Mouse (Mus musculus) C2C12 (cell line): Measurements from ENCODE around the gene Disp3. TPM values are rescaled to one million over a fixed set of nuclear protein-coding genes. Genes with fewer than 3 reads are reported as not detected.

ENCODE experiments used
- H3K27me3 ChIP-seq: one replicate; pipeline ENCODE4 v1.6.1; 2011; ENCODE audit not compliant: control insufficient read depth, insufficient read depth, insufficient read length
- H3K36me3 ChIP-seq: one replicate; pipeline ENCODE4 v1.6.1; 2011; ENCODE audit not compliant: control insufficient read depth, insufficient read depth
- H3K4me3 ChIP-seq: one replicate; pipeline ENCODE4 v1.5.1; 2011; ENCODE audit warnings: mild to moderate bottlenecking, control low read depth; ENCODE audit not compliant: poor library complexity, insufficient read depth, severe bottlenecking
- H3K79me2 ChIP-seq: one replicate; pipeline ENCODE4 v1.6.1; 2011; ENCODE audit not compliant: control insufficient read depth, insufficient read depth
- H3K79me3 ChIP-seq: one replicate; pipeline ENCODE4 v1.6.1; 2011; ENCODE audit warnings: low read depth, control low read depth
- H3ac ChIP-seq: one replicate; pipeline ENCODE3; 2011; ENCODE audit warnings: low read depth; ENCODE audit not compliant: control insufficient read depth, insufficient read length
- CEBPB ChIP-seq: IDR thresholded peaks from one replicate; pipeline ENCODE4 v1.6.1; 2011; ENCODE audit warnings: low read depth, mild to moderate bottlenecking, control low read depth, moderate library complexity
- CTCF ChIP-seq: IDR thresholded peaks from one replicate; pipeline ENCODE4 v1.5.1; 2011; ENCODE audit not compliant: control insufficient read depth, insufficient read depth, insufficient read length
- FOSL1 ChIP-seq: IDR thresholded peaks from one replicate; pipeline ENCODE4 v1.8.0; 2011; ENCODE audit warnings: mild to moderate bottlenecking, low read length; ENCODE audit not compliant: poor library complexity, insufficient read depth, severe bottlenecking
- MAX ChIP-seq: IDR thresholded peaks from one replicate; pipeline ENCODE4 v1.6.1; 2011; ENCODE audit warnings: mild to moderate bottlenecking, control low read depth
- MYOD1 ChIP-seq: IDR thresholded peaks from one replicate; pipeline ENCODE4 v1.6.1; 2011; ENCODE audit warnings: low read depth; ENCODE audit not compliant: control insufficient read depth, insufficient read length
- MYOG ChIP-seq: IDR thresholded peaks from one replicate; pipeline ENCODE4 v1.6.1; 2011; ENCODE audit not compliant: control insufficient read depth, insufficient read length; ENCODE audit errors: extremely low read depth
- USF1 ChIP-seq: IDR thresholded peaks from one replicate; pipeline ENCODE4 v1.6.1; 2011; ENCODE audit warnings: low read depth, mild to moderate bottlenecking, control low read depth, moderate library complexity
- polyA plus RNA-seq: library from polyadenylated mRNA; unstranded; fragments of >200 nt; fragmentation: generic; extraction: Trizol; gene quantifications from one replicate; pipeline ENCODE4 v1.2.1, GENCODE M21; 2012; ENCODE audit warnings: missing spikeins

Disp3 gene
- polyA plus RNA-seq, 1 experiment = 0.04 TPM

DNA sequence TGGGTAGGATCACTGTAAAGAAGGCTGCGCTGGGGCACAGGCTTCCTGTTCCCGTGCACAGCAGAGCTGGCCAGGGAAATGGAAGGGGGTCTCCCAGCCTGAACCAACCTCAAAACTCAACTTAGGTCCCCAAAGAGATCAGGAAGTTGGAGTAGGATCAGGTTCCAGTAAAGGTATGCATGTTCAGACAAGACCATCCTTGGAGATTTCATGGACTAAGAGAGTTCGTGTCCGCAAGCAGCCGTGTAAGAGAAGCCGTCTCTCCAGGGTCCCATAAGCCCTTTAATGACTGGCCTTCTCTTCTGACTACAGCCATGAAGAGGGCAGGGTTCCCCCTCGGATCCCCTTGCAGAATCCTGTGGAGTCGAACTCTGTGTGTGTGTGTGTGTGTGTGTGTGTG lies 39.0 kb upstream of the Disp3 start:
- no peaks in the 10 kb centered on the region for H3K79me3 ChIP-seq
- no peak overlapping the region for H3ac ChIP-seq
- no peaks in the 10 kb centered on the region for H3K79me2 ChIP-seq
- peaks cover 8% of the 10 kb centered on the region for H3K27me3 ChIP-seq
- no peak for TF ChIP-seq MYOD1
- TF ChIP-seq MYOG = no peak
- no peak for TF ChIP-seq CEBPB
- no peak for TF ChIP-seq USF1
- no peak for TF ChIP-seq FOSL1
- no peak for TF ChIP-seq MAX
- no peak for TF ChIP-seq CTCF
- H3K4me3 ChIP-seq = no peak overlapping the region
- H3K36me3 ChIP-seq = no peaks in the 10 kb centered on the region

DNA sequence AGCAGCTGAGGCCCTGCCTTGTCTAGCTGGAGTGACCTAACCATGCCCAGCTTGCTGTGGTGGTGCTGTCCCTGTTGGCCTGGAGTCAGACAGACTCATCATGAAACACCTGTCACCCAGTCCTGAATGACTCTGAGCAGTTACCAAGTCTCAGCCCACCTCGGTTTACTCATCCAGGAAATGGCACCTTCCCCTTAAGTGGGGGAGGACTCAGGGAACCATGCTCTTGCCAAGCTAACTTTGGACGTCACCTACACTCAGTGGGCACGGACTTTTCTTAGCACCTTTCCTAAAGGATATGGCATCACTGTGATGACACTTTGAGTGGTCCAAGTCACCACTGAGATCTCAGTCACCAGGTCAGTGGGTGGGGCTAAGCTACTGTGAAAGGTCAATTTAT lies 38.2 kb upstream of the Disp3 start:
- H3K4me3 ChIP-seq = no peak overlapping the region
- no peaks in the 10 kb centered on the region for H3K79me2 ChIP-seq
- peaks cover 16% of the 10 kb centered on the region for H3K27me3 ChIP-seq
- H3K36me3 ChIP-seq = no peaks in the 10 kb centered on the region
- no peak overlapping the region for H3ac ChIP-seq
- no peak for TF ChIP-seq MYOG
- no peak for TF ChIP-seq FOSL1
- no peak for TF ChIP-seq MYOD1
- no peak for TF ChIP-seq CEBPB
- no peak for TF ChIP-seq USF1
- TF ChIP-seq MAX = no peak
- TF ChIP-seq CTCF = no peak
- no peaks in the 10 kb centered on the region for H3K79me3 ChIP-seq

DNA sequence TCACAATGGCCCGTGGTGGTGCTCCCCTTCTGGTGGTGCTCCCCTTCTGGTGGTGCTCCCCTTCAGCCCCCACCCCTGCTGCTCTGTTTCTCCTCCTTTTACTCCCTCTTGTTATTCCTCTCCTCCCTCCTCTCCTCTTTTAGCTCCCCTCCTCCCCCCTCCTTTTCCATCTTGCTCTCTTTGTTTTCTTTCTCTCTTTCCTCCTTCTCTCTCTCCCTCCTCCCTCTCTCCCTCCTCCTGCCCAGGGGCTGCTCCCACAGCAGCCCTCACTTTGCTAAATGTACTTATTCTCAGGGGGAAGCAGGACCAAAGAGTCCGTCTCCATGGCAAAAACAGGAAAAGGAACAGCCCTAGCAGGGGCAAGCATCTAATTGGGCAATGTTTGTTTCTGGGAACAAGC lies 37.3 kb upstream of the Disp3 start:
- no peak overlapping the region for H3ac ChIP-seq
- no peaks in the 10 kb centered on the region for H3K36me3 ChIP-seq
- no peak overlapping the region for H3K4me3 ChIP-seq
- H3K79me3 ChIP-seq = no peaks in the 10 kb centered on the region
- no peak for TF ChIP-seq MYOG
- no peak for TF ChIP-seq CTCF
- no peak for TF ChIP-seq CEBPB
- no peak for TF ChIP-seq MYOD1
- no peak for TF ChIP-seq USF1
- no peak for TF ChIP-seq FOSL1
- no peak for TF ChIP-seq MAX
- no peaks in the 10 kb centered on the region for H3K79me2 ChIP-seq
- peaks cover 20% of the 10 kb centered on the region for H3K27me3 ChIP-seq

DNA sequence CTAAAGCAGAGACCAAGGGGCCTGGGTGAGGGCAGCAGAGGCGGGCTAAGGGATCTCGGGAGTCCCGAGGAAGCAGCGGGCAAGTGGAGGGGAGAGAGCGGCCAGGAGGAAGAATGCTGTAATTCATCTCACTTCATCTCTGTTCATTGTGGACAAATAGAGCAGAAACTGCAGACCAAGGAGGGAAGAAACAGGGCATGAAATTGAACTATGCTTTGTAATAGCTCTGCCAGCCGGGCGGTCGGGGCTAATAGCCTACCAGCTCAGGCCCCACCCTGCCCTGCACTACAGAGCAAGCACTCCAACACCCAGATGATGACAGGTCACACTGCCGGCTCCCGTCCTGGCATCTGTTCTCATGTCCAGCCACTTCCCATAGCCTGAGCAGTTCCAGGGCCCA lies 34.4 kb upstream of the Disp3 start:
- TF ChIP-seq USF1 = no peak

DNA sequence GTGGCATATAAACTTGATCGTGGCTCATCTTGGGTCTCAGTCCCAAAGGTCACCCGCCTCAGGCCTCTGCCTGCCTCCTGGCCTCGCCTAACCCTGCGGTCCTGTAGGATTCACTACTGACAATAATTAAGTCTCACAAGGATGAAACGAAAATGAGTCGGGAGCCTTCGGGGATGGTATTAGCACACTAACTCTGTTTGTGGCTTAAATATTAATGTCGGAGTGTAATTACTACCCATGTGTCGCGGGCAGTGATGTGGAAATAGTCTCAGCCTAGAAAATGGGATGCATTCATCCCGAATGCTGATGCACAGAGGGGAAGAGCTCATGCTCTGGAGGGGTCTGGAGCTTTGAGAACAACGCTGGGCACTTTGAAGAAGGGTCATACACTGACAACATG lies 31.6 kb upstream of the Disp3 start:
- Histone ChIP-seq H3ac (no peak overlapping the region), H3K27me3 (peaks cover 32% of the 10 kb centered on the region), H3K4me3 (no peak overlapping the region), H3K79me2 (no peaks in the 10 kb centered on the region), H3K36me3 (no peaks in the 10 kb centered on the region), H3K79me3 (no peaks in the 10 kb centered on the region)
- TF ChIP-seq CTCF = no peak

More for the DNA sequence above, 34.4 kb upstream of the Disp3 start:
- Histone ChIP-seq H3K27me3 (peaks cover 23% of the 10 kb centered on the region), H3ac (no peak overlapping the region), H3K4me3 (no peak overlapping the region), H3K36me3 (no peaks in the 10 kb centered on the region), H3K79me3 (no peaks in the 10 kb centered on the region), H3K79me2 (no peaks in the 10 kb centered on the region)

DNA sequence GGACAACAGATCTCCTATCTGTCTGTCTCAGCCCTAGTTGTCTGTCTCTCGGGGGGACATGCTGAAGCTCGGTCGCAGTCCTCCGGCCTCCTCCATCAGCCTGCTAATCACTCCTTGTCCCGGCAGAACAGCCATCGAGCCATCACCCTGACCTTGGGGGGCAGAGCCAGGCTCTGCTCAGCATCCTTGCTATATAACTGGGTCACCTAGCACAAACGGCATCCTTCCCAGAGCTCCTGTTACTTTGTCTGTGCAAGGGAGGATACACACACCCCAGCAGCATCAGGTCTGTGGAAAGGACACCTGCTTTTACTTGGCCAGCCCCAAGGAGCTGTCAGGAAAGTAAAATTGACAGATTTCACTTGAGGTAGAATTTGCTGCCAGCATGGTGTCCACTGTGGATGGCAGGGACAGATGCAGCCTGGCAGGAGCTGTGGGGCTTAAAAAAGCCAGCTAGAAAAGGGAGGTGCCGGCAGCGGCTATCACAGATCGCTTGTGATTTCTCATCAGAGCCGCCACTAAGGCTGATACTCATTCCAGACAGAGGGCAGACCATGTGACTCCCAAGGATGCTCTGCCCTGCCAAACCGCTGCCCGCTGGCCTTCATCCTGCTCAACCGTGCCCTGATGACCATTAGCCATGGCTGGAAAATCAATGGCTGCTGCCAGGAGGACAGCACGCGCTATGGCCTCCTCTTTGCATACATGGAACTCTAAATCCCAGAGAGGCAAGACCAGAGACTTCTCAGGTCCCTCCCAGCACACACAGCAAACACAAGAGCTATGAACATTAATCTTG lies 27.8 kb upstream of the Disp3 start:
- TF ChIP-seq CEBPB (no peak), CTCF (no peak), MAX (no peak)
- no peak overlapping the region for H3K4me3 ChIP-seq
- peaks cover 34% of the 10 kb centered on the region for H3K27me3 ChIP-seq
- H3K36me3 ChIP-seq = no peaks in the 10 kb centered on the region
- H3K79me3 ChIP-seq = no peaks in the 10 kb centered on the region
- no peaks in the 10 kb centered on the region for H3K79me2 ChIP-seq
- H3ac ChIP-seq = no peak overlapping the region
